Mouse (Mus musculus): ENCODE measurements around the gene Col7a1. TPM values are rescaled to one million over a fixed set of nuclear protein-coding genes. Genes with fewer than 3 reads are reported as not detected.

The Col7a1 gene
- total and polyA plus RNA-seq, 2 experiments from 2014 or later = 1.5 to 4.5 TPM

DNA sequence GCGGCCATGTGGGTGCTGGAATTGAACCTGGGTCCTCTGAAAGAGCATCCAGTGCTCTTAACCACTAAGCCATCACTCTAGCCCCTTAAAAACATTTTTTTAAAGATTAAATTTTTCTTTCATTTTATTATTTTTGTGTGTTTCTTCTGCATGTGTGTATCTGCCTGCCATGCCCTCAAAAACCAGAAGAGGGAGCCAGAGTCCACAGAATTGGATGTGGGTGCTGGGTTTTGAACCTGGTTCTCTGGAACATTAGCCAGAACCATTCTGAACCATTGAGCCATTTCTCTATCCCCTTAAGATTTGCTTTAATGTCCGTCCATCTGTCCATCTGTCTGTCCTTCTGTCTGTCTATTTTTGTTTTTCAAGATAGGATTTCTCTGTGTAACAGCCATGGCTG, 49.8 kb downstream of the Col7a1 start:
- DNase-seq (ENCODE audit: low spot score) (peak; percentile 28), ATAC-seq (ENCODE audit: low FRiP score) (no peak)
- H3K4me3 ChIP-seq (ENCODE audit: low read depth, low read length) = no peak overlapping the region
- 52% methylated on average over 2 of the region's 2 CpGs for WGBS
- H3K4me1 ChIP-seq (ENCODE audit: insufficient read depth, low read length) = no peaks in the 10 kb centered on the region
- H3K9ac ChIP-seq (replicated peaks; ENCODE audit: low read length, poor library complexity, severe bottlenecking) = no peak overlapping the region
- H3K4me2 ChIP-seq (ENCODE audit: low read depth, low read length, poor library complexity, severe bottlenecking) = no peak overlapping the region
- TF ChIP-seq CTCF (IDR thresholded peaks at IDR 0.05) = peak; percentile 80
- H3K27ac ChIP-seq (ENCODE audit: low read depth, low read length) = no peak overlapping the region
- H3K36me3 ChIP-seq (ENCODE audit: insufficient read depth, low read length) = peaks cover 26% of the 10 kb centered on the region
- H3K9me3 ChIP-seq (ENCODE audit: low read length) = no peaks in the 10 kb centered on the region
- no peaks in the 10 kb centered on the region for H3K27me3 ChIP-seq (ENCODE audit: insufficient read depth, low read length)

- Histone ChIP-seq H3K4me2 (ENCODE audit: low read depth, low read length, poor library complexity, severe bottlenecking) (no peak overlapping the region), H3K9ac (replicated peaks; ENCODE audit: low read length, poor library complexity, severe bottlenecking) (no peak overlapping the region), H3K27me3 (ENCODE audit: insufficient read depth, low read length) (no peaks in the 10 kb centered on the region), H3K27ac (ENCODE audit: low read depth, low read length) (no peak overlapping the region), H3K9me3 (ENCODE audit: low read length) (no peaks in the 10 kb centered on the region), H3K4me3 (ENCODE audit: low read depth, low read length) (no peak overlapping the region), H3K36me3 (ENCODE audit: insufficient read depth, low read length) (peaks cover 49% of the 10 kb centered on the region), H3K4me1 (ENCODE audit: insufficient read depth, low read length) (no peaks in the 10 kb centered on the region)
- no peak for ATAC-seq (ENCODE audit: low FRiP score)
- DNase-seq (ENCODE audit: low spot score) = no peak
- no peak for TF ChIP-seq CTCF (IDR thresholded peaks at IDR 0.05)
- 86% methylated on average over 21 of the region's 21 CpGs for whole genome bisulfite sequencing
These were observed 53.8 kb downstream of the Col7a1 start for GRCm38 (mm10) chr9:109007025-109007780.

- Histone ChIP-seq H3K9ac (replicated peaks; ENCODE audit: low read length, poor library complexity, severe bottlenecking) (no peak overlapping the region), H3K4me1 (ENCODE audit: insufficient read depth, low read length) (no peaks in the 10 kb centered on the region), H3K36me3 (ENCODE audit: insufficient read depth, low read length) (peaks cover 43% of the 10 kb centered on the region), H3K9me3 (ENCODE audit: low read length) (no peaks in the 10 kb centered on the region), H3K4me2 (ENCODE audit: low read depth, low read length, poor library complexity, severe bottlenecking) (no peak overlapping the region), H3K4me3 (ENCODE audit: low read depth, low read length) (no peak overlapping the region), H3K27me3 (ENCODE audit: insufficient read depth, low read length) (no peaks in the 10 kb centered on the region), H3K27ac (ENCODE audit: low read depth, low read length) (no peak overlapping the region)
- WGBS = 82% methylated on average over 9 of the region's 9 CpGs
- DNase-seq (ENCODE audit: low spot score) (no peak), ATAC-seq (ENCODE audit: low FRiP score) (no peak)
- no peak for TF ChIP-seq CTCF (IDR thresholded peaks at IDR 0.05)
These were observed 54.7 kb downstream of the Col7a1 start for GRCm38 (mm10) chr9:109008081-109008480.

GRCm38 (mm10) chr9:109008994-109009635, 55.7 kb downstream of the Col7a1 start:
- Histone ChIP-seq H3K4me3 (ENCODE audit: low read depth, low read length) (no peak overlapping the region), H3K27me3 (ENCODE audit: insufficient read depth, low read length) (no peaks in the 10 kb centered on the region), H3K4me1 (ENCODE audit: insufficient read depth, low read length) (no peaks in the 10 kb centered on the region), H3K9ac (replicated peaks; ENCODE audit: low read length, poor library complexity, severe bottlenecking) (no peak overlapping the region), H3K27ac (ENCODE audit: low read depth, low read length) (no peak overlapping the region), H3K36me3 (ENCODE audit: insufficient read depth, low read length) (peaks cover 43% of the 10 kb centered on the region), H3K4me2 (ENCODE audit: low read depth, low read length, poor library complexity, severe bottlenecking) (no peak overlapping the region), H3K9me3 (ENCODE audit: low read length) (no peaks in the 10 kb centered on the region)
- no peak for TF ChIP-seq CTCF (IDR thresholded peaks at IDR 0.05)
- DNase-seq (ENCODE audit: low spot score) (no peak), ATAC-seq (ENCODE audit: low FRiP score) (no peak)
- whole genome bisulfite sequencing = 73% methylated on average over 10 of the region's 10 CpGs

- Histone ChIP-seq H3K27me3 (ENCODE audit: insufficient read depth, low read length) (no peaks in the 10 kb centered on the region), H3K4me3 (ENCODE audit: low read depth, low read length) (no peak overlapping the region), H3K9ac (replicated peaks; ENCODE audit: low read length, poor library complexity, severe bottlenecking) (no peak overlapping the region), H3K9me3 (ENCODE audit: low read length) (no peaks in the 10 kb centered on the region), H3K4me1 (ENCODE audit: insufficient read depth, low read length) (no peaks in the 10 kb centered on the region), H3K36me3 (ENCODE audit: insufficient read depth, low read length) (peaks cover 43% of the 10 kb centered on the region), H3K27ac (ENCODE audit: low read depth, low read length) (no peak overlapping the region), H3K4me2 (ENCODE audit: low read depth, low read length, poor library complexity, severe bottlenecking) (no peak overlapping the region)
- no peak for TF ChIP-seq CTCF (IDR thresholded peaks at IDR 0.05)
- WGBS = 66% methylated on average over 17 of the region's 17 CpGs
- ATAC-seq (ENCODE audit: low FRiP score) = peak; percentile 27; the same call in 1 of the 2 replicates
- DNase-seq (ENCODE audit: low spot score) = peak; percentile 26
These were observed 56.4 kb downstream of the Col7a1 start for GRCm38 (mm10) chr9:109009636-109010315.

DNA sequence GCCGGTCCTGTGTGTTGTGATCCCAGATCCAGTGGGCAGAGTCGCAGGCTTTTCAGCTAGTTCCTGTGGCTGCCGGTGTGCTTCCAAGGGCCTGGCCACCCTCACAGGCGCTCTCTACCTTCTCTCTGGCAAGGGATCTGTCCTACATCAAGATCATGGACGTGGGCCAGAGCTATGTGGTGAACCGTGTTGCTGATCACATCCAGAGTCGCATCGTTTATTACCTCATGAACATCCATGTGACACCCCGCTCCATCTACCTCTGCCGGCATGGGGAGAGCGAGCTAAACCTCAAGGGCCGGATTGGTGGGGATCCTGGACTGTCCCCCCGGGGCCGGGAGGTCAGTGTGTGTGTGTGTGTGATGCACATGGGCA, 56.9 kb downstream of the Col7a1 start:
- peaks cover 43% of the 10 kb centered on the region for H3K36me3 ChIP-seq (ENCODE audit: insufficient read depth, low read length)
- no peak overlapping the region; the same call in 1 of the 2 replicates for H3K4me3 ChIP-seq (ENCODE audit: low read depth, low read length)
- H3K4me2 ChIP-seq (ENCODE audit: low read depth, low read length, poor library complexity, severe bottlenecking) = no peak overlapping the region
- H3K4me1 ChIP-seq (ENCODE audit: insufficient read depth, low read length) = no peaks in the 10 kb centered on the region
- no peak overlapping the region for H3K9ac ChIP-seq (replicated peaks; ENCODE audit: low read length, poor library complexity, severe bottlenecking)
- no peaks in the 10 kb centered on the region for H3K9me3 ChIP-seq (ENCODE audit: low read length)
- no peak for ATAC-seq (ENCODE audit: low FRiP score)
- H3K27me3 ChIP-seq (ENCODE audit: insufficient read depth, low read length) = no peaks in the 10 kb centered on the region
- no peak for DNase-seq (ENCODE audit: low spot score)
- TF ChIP-seq CTCF (IDR thresholded peaks at IDR 0.05) = no peak
- 92% methylated on average over 14 of the region's 14 CpGs for WGBS
- H3K27ac ChIP-seq (ENCODE audit: low read depth, low read length) = no peak overlapping the region
